Mouse (Mus musculus): ENCODE results near the gene 0610040J01Rik.

0610040J01Rik gene

GRCm38 (mm10) chr5:63823362-63824332 is 11.5 kb downstream of the 0610040J01Rik start:
- no peaks in the 10 kb centered on the region for H3K27me3 ChIP-seq (ENCODE audit: control insufficient read depth, insufficient read depth, low read length, poor library complexity, severe bottlenecking)
- no peaks in the 10 kb centered on the region for H3K36me3 ChIP-seq (ENCODE audit: control insufficient read depth, insufficient read depth, low read length, poor library complexity, severe bottlenecking)
- DNase-seq (ENCODE audit: low read depth, low spot score) = no peak

DNA sequence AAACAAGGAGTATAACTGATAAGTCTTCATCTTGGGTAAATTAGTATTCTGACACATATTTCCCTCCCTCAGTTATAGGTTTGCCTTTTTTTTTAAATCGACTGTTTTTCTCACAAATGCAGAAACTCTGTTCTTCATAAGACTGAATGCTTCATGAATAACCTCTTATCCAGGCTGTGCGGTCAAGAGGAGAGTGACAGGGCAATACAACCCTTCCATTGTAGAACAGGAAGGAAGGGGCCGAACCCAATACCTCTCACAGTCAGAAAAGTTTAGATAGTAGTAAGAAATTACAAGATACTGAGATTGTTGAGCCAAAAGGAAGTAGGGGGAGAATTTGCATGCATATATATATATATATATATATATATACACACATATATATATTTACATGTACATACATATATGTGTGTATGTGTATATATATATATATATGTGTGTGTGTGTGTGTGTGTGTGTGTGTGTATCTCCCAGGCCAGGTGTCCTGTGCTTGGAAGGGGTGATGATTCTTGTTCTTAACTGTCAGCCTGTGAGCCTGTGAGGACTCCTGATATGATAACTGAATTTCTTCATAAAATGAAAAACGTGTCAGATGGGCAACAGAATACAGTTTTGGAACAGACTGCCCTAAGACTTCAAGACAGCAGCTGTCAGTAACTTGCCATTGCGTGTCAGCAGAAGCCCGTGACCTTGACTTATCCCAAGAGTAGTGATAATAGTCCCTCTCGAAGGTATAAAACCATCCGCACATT is 12.6 kb downstream of the 0610040J01Rik start:
- Histone ChIP-seq H3K27me3 (ENCODE audit: control insufficient read depth, insufficient read depth, low read length, poor library complexity, severe bottlenecking) (no peaks in the 10 kb centered on the region), H3K36me3 (ENCODE audit: control insufficient read depth, insufficient read depth, low read length, poor library complexity, severe bottlenecking) (no peaks in the 10 kb centered on the region)
- DNase-seq (ENCODE audit: low read depth, low spot score) = peak; percentile 8

- no peaks in the 10 kb centered on the region for H3K36me3 ChIP-seq (ENCODE audit: control insufficient read depth, insufficient read depth, low read length, poor library complexity, severe bottlenecking)
- H3K27me3 ChIP-seq (ENCODE audit: control insufficient read depth, insufficient read depth, low read length, poor library complexity, severe bottlenecking) = no peaks in the 10 kb centered on the region
- no peak for DNase-seq (ENCODE audit: low read depth, low spot score)
Measured at GRCm38 (mm10) chr5:63825881-63826280, 13.7 kb downstream of the 0610040J01Rik start.

GRCm38 (mm10) chr5:63827006-63827405 is 14.8 kb downstream of the 0610040J01Rik start:
- DNase-seq (ENCODE audit: low read depth, low spot score) = peak; percentile 65
- no peaks in the 10 kb centered on the region for H3K36me3 ChIP-seq (ENCODE audit: control insufficient read depth, insufficient read depth, low read length, poor library complexity, severe bottlenecking)
- H3K27me3 ChIP-seq (ENCODE audit: control insufficient read depth, insufficient read depth, low read length, poor library complexity, severe bottlenecking) = no peaks in the 10 kb centered on the region

- H3K27me3 ChIP-seq (ENCODE audit: control insufficient read depth, insufficient read depth, low read length, poor library complexity, severe bottlenecking) = no peaks in the 10 kb centered on the region
- no peaks in the 10 kb centered on the region for H3K36me3 ChIP-seq (ENCODE audit: control insufficient read depth, insufficient read depth, low read length, poor library complexity, severe bottlenecking)
- DNase-seq (ENCODE audit: low read depth, low spot score) = no peak
Measured at GRCm38 (mm10) chr5:63827415-63828053, 15.4 kb downstream of the 0610040J01Rik start.

- Histone ChIP-seq H3K27me3 (ENCODE audit: control insufficient read depth, insufficient read depth, low read length, poor library complexity, severe bottlenecking) (no peaks in the 10 kb centered on the region), H3K36me3 (ENCODE audit: control insufficient read depth, insufficient read depth, low read length, poor library complexity, severe bottlenecking) (no peaks in the 10 kb centered on the region)
- no peak for DNase-seq (ENCODE audit: low read depth, low spot score)
Measured at GRCm38 (mm10) chr5:63828380-63829185, 16.4 kb downstream of the 0610040J01Rik start.

- Histone ChIP-seq H3K36me3 (ENCODE audit: control insufficient read depth, insufficient read depth, low read length, poor library complexity, severe bottlenecking) (no peaks in the 10 kb centered on the region), H3K27me3 (ENCODE audit: control insufficient read depth, insufficient read depth, low read length, poor library complexity, severe bottlenecking) (no peaks in the 10 kb centered on the region)
- peak; percentile 56 for DNase-seq (ENCODE audit: low read depth, low spot score)
Measured at GRCm38 (mm10) chr5:63831054-63831453, 18.9 kb downstream of the 0610040J01Rik start.

DNA sequence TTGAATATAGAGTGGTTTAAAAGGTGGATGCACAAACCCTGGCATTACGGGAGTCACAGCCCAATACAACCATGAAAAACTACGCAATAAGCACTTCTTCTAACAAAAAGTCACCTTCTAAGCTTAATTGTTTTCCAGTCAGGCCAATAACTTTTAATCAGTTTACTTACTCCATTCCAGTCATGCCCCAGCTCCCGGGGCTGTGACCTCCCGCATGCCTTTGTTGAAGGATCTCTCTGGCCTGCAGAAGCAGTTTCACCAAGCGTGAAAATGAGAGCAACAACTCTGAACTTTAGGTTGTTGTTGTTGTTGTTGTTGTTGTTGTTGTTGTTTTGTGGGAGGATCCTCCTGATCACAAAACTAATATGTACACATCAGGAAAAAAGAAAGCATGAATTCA is 21.8 kb downstream of the 0610040J01Rik start:
- Histone ChIP-seq H3K27me3 (ENCODE audit: control insufficient read depth, insufficient read depth, low read length, poor library complexity, severe bottlenecking) (no peaks in the 10 kb centered on the region), H3K36me3 (ENCODE audit: control insufficient read depth, insufficient read depth, low read length, poor library complexity, severe bottlenecking) (no peaks in the 10 kb centered on the region)
- no peak for DNase-seq (ENCODE audit: low read depth, low spot score)

DNA sequence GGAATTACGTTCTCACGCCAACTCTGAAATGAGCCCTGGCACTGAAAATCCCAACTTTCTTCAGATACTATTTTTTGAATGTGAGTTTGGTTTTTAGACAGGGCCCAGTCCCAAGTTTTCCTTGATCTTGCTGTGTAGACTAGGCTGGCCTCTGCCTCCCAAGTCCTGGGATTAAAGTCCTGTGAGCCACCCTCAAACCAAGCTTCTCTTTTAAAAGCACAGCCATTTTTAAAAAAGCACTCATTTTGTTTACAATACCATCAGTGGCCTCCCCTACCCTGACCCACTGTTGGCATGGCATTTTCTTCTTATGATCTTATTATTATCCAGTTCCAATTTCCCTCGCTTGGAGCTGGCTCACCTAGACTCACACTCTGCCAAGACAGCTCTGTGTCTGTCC is 22.3 kb downstream of the 0610040J01Rik start:
- DNase-seq (ENCODE audit: low read depth, low spot score) = no peak
- Histone ChIP-seq H3K36me3 (ENCODE audit: control insufficient read depth, insufficient read depth, low read length, poor library complexity, severe bottlenecking) (no peaks in the 10 kb centered on the region), H3K27me3 (ENCODE audit: control insufficient read depth, insufficient read depth, low read length, poor library complexity, severe bottlenecking) (no peaks in the 10 kb centered on the region)

GRCm38 (mm10) chr5:63837115-63837514 is 25.0 kb downstream of the 0610040J01Rik start:
- DNase-seq (ENCODE audit: low read depth, low spot score) = peak; percentile 44
- Histone ChIP-seq H3K27me3 (ENCODE audit: control insufficient read depth, insufficient read depth, low read length, poor library complexity, severe bottlenecking) (no peaks in the 10 kb centered on the region), H3K36me3 (ENCODE audit: control insufficient read depth, insufficient read depth, low read length, poor library complexity, severe bottlenecking) (no peaks in the 10 kb centered on the region)

GRCm38 (mm10) chr5:63837851-63838250 is 25.7 kb downstream of the 0610040J01Rik start:
- no peak for DNase-seq (ENCODE audit: low read depth, low spot score)
- H3K27me3 ChIP-seq (ENCODE audit: control insufficient read depth, insufficient read depth, low read length, poor library complexity, severe bottlenecking) = no peaks in the 10 kb centered on the region
- H3K36me3 ChIP-seq (ENCODE audit: control insufficient read depth, insufficient read depth, low read length, poor library complexity, severe bottlenecking) = no peaks in the 10 kb centered on the region

DNA sequence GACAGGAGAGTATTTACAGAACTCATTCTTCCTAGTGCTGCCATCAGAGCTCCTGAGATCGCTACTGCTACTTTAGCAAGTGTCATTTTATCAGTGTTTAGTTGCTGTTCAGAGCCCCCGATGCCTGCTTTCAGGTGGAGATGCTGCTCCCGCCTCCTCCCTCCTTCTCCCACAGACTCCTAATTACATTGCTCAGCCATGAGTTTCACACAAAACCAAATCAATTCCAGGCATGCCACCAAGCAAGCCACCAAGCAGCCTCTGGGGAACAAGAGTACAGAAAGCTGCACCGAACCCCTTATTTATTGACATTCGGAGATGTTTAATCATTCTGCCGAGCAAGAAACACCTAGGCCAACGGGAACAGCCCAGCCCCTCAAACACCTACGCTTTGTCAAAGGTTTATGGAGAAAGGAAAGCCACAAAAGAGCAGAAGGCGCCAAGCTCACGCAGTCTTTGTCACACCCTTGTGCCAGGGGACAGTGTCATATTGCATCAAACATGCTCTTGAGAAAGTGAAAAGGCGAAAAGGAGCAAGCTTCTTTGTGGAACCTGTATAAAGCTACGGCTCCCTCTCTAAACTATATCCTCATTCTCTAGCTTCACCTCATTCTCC is 27.7 kb downstream of the 0610040J01Rik start:
- Histone ChIP-seq H3K36me3 (ENCODE audit: control insufficient read depth, insufficient read depth, low read length, poor library complexity, severe bottlenecking) (no peaks in the 10 kb centered on the region), H3K27me3 (ENCODE audit: control insufficient read depth, insufficient read depth, low read length, poor library complexity, severe bottlenecking) (no peaks in the 10 kb centered on the region)
- no peak for DNase-seq (ENCODE audit: low read depth, low spot score)

GRCm38 (mm10) chr5:63847080-63847479 is 34.9 kb downstream of the 0610040J01Rik start:
- DNase-seq (ENCODE audit: low read depth, low spot score) = no peak
- Histone ChIP-seq H3K36me3 (ENCODE audit: control insufficient read depth, insufficient read depth, low read length, poor library complexity, severe bottlenecking) (no peaks in the 10 kb centered on the region), H3K27me3 (ENCODE audit: control insufficient read depth, insufficient read depth, low read length, poor library complexity, severe bottlenecking) (no peaks in the 10 kb centered on the region)
